Mouse (Mus musculus) heart, postnatal 4 days (tissue): ENCODE data around the gene Tbx15. TPM values are rescaled to one million over a fixed set of nuclear protein-coding genes. Genes with fewer than 3 reads are reported as not detected.

ENCODE experiments used
- microRNA-seq, 2 experiments: library from miRNA; unstranded; fragments of <30 nt; microRNA quantifications; one replicate each; pipeline ENCODE4 v1.2.0; 2021 to 2022
- total RNA-seq, 2 experiments: library from RNA; stranded (reverse); gene quantifications; 2 replicates each; pipeline ENCODE4 v1.2.3; 2021

Gene Tbx15
- total RNA-seq, 2 experiments from 2014 or later = 0.36 to 0.52 TPM

Small RNA genes within 50 kb of the gene (microRNA-seq; reads per million reads assigned to microRNA genes)
- 0 reads per million in 2 experiments for gene Mir6481

Other genes with a start within 250 kb of the Tbx15 start
- 10 to 100 TPM in 1 of 2 experiments, 1 to 10 TPM in 1; 7.3 to 10.8 TPM for gene Wars2, start 99.3 kb upstream of the Tbx15 start, total RNA-seq